Mouse (Mus musculus) stomach, adult 2 months (tissue): Measurements from ENCODE around the gene Ranbp10. TPM values are rescaled to one million over a fixed set of nuclear protein-coding genes. Genes with fewer than 3 reads are reported as not detected.

Experiments
- polyA plus RNA-seq: library from polyadenylated mRNA; depleted of rRNA; stranded (reverse); fragments of >200 nt; gene quantifications from 2 replicates; pipeline ENCODE4 v1.2.3, GENCODE M21; 2012; rRNA removed

Ranbp10 gene
- 10.5 and 10.6 TPM in 2 replicates for polyA plus RNA-seq

DNA sequence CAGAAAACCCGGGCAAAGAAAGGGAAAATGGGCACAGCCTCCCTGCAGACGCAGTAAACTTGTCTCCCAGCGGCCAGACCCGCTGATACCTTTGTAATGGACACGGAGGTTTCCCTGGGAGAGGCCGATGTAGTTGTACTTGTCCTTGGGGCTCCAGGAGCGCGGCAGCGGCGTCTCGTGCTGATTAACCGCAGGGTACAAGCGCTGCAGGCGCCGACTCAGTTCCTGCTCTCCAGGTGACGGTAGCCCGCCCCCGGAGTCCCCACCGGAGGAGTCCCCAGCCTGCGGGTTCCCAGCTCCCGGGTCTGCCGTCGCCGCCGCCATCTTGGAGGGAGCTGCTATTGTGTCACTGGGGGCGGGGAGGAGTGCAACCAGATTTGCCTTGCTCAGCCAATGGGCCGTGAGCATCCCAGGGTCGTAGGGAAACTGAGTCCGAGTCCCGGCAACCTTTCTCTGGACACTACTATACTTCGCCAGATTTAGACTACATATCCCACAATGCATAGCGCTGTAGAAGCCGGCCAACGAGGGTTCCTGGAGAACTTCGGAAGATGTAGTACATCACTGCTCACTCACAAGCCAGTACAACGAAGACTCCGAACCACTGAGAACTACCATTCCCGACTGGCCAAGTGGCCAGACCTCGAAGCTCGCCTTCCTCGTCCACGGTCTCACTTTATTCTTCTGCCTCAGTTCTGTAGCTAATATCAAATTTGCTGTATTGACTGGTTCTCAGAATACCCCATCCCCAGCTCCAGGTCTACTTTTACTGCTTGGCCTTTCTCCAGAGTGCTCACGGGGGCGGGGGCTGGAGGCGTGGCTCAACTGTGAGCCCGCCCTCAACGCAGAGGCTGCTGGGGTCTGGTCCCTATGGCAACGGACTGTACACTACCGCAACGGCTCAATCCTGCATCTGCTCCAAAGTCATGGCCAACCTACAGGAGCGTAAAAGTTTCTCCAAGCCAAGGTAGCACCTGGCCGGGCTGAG lies at the start of gene Ranbp10, which contains the start of gene Tsnaxip1:
Gene Ranbp10 (minus strand): TSS at position 490 of the 988 bp plus-strand sequence.
Gene Tsnaxip1 (plus strand): TSS at position 871 of the 988 bp plus-strand sequence.

DNA sequence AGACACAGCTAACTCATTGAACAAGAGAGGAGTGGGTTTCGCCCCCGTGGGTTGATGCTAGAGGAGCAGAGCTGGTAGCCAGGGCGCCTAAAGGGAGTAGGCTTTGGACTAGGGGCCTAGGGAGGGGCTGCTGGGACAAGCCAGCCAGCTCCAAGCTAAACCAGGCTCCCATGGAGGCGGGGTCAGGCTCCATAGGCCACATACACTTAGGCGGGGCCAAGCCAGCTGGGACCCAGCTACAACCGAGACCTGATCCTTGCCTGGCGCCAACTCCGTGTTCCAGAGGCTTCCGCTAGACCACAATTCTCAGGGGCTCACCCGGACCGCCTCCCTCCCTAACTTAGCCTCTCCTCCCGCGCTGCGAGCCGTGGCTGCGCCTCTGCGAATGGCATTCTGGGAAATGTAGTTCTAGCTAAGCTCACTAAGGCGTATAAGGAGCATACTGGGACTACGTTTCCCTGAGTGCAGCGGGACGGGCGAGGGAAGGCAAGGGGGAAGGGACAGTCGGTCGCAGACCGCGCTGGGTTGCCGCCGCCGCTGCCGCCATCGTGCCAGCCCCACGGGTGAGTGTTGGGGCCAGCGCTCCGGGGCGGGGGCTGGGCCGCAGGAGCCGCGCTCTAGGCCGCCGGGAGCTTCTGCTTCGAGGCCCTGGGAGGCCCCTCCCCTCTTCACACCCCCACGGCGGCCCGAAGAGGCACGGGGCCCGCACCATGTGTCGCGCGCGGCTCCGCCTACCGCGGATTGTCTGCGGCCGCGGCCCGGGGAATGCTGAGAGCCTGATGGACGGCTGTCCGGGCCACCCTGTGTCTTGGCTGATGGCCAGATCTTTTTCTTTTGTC lies 33.2 kb upstream of the Ranbp10 start, which contains the start of gene Nutf2:
Gene Nutf2 (plus strand): TSS at position 438 of the 839 bp plus-strand sequence.

GRCm38 (mm10) chr8:105854715-105855216 lies 27.6 kb upstream of the Ranbp10 start, which contains the start of gene Thap11:
TSS of gene Thap11 (plus strand) at chr8:105855132.

GRCm38 (mm10) chr8:105853178-105853577 lies 26.0 kb upstream of the Ranbp10 start, which contains the start of gene Cenpt:
TSS of gene Cenpt (minus strand) at chr8:105853278.

GRCm38 (mm10) chr8:105758277-105759108 lies 68.7 kb downstream of the Ranbp10 start, which contains the start of gene Gfod2:
TSS of gene Gfod2 (minus strand) at chr8:105758664.

Other genes starting within 250 kb of the Ranbp10 start
- 12.1 and 15.4 TPM in 2 replicates for gene Ripor1, start 222.1 kb downstream of the Ranbp10 start, polyA plus RNA-seq
- 3.0 and 5.4 TPM in 2 replicates for gene Ctcf, start 190.8 kb downstream of the Ranbp10 start, polyA plus RNA-seq
- gene Agrp, start 190.0 kb downstream of the Ranbp10 start, polyA plus RNA-seq: 0.28 and 0.55 TPM in 2 replicates
- gene Carmil2, start 141.1 kb downstream of the Ranbp10 start, polyA plus RNA-seq: 0.63 and 0.81 TPM in 2 replicates
- 26.4 and 27.8 TPM in 2 replicates for gene Acd, start 126.2 kb downstream of the Ranbp10 start, polyA plus RNA-seq
- gene Pard6a, start 126.2 kb downstream of the Ranbp10 start, polyA plus RNA-seq: 11.7 and 17.9 TPM in 2 replicates
- gene 4933405L10Rik, start 119.7 kb downstream of the Ranbp10 start, polyA plus RNA-seq: 0.09 TPM in 1 of 2 replicates, not detected in the other
- gene Enkd1, start 119.1 kb downstream of the Ranbp10 start, polyA plus RNA-seq: 5.2 and 5.7 TPM in 2 replicates
- gene Gfod2, start 68.7 kb downstream of the Ranbp10 start, polyA plus RNA-seq: 5.3 and 5.6 TPM in 2 replicates
- gene Tsnaxip1, start 381 bp upstream of the Ranbp10 start, polyA plus RNA-seq: not detected in 2 replicates
- gene Cenpt, start 25.9 kb upstream of the Ranbp10 start, polyA plus RNA-seq: 6.6 and 6.7 TPM in 2 replicates
- gene Thap11, start 27.8 kb upstream of the Ranbp10 start, polyA plus RNA-seq: 26.9 and 36.7 TPM in 2 replicates
- gene Nutf2, start 33.2 kb upstream of the Ranbp10 start, polyA plus RNA-seq: 2.5 and 9.7 TPM in 2 replicates
- 29.6 and 40.6 TPM in 2 replicates for gene Edc4, start 53.5 kb upstream of the Ranbp10 start, polyA plus RNA-seq
- gene Nrn1l, start 66.2 kb upstream of the Ranbp10 start, polyA plus RNA-seq: 1.5 and 2.0 TPM in 2 replicates
- gene Pskh1, start 73.1 kb upstream of the Ranbp10 start, polyA plus RNA-seq: 13.3 and 13.9 TPM in 2 replicates
- 0.86 and 1.3 TPM in 2 replicates for gene Ctrl, start 106.5 kb upstream of the Ranbp10 start, polyA plus RNA-seq
- 56.1 and 73.9 TPM in 2 replicates for gene Psmb10, start 111.1 kb upstream of the Ranbp10 start, polyA plus RNA-seq
- 1.1 and 1.5 TPM in 2 replicates for gene Lcat, start 116.0 kb upstream of the Ranbp10 start, polyA plus RNA-seq
- 11.7 and 12.5 TPM in 2 replicates for gene Slc12a4, start 138.7 kb upstream of the Ranbp10 start, polyA plus RNA-seq
- gene Dpep3, start 152.1 kb upstream of the Ranbp10 start, polyA plus RNA-seq: 0.08 TPM in 1 of 2 replicates, not detected in the other
- 1.2 and 2.2 TPM in 2 replicates for gene Dus2, start 164.0 kb upstream of the Ranbp10 start, polyA plus RNA-seq
- not detected in 2 replicates for gene Dpep2nb, start 178.6 kb upstream of the Ranbp10 start, polyA plus RNA-seq
- 3.3 and 4.3 TPM in 2 replicates for gene Ddx28, start 184.5 kb upstream of the Ranbp10 start, polyA plus RNA-seq
- gene Nfatc3, start 231.5 kb upstream of the Ranbp10 start, polyA plus RNA-seq: 3.7 and 5.8 TPM in 2 replicates